Mouse (Mus musculus) embryonic facial prominence, embryonic 11.5 days (tissue): Measurements from ENCODE around the gene Prkaca. TPM values are rescaled to one million over a fixed set of nuclear protein-coding genes. Genes with fewer than 3 reads are reported as not detected.
"Not testable (repeated sequence)": the region's sequence is repeated elsewhere in the genome, so short reads cannot be mapped to it uniquely, and the experiment has no call there.

Experiments
- ATAC-seq: fragments of 200-750 bp; cut with Nextera tagmentation; replicated peaks from 2 replicates; pipeline ENCODE4 v1.8.0; 2017; ENCODE audit warnings: low read depth; ENCODE audit not compliant: insufficient number of reproducible peaks, low FRiP score, low TSS enrichment
- DNase-seq: peaks from one replicate; pipeline ENCODE4 v3.0.0-alpha.2; 2015; ENCODE audit warnings: low spot score
- H3K27ac ChIP-seq: fragments of 300-500 bp; sonication (generic); replicated peaks from 2 replicates; pipeline ENCODE4 v1.5.1; 2014; ENCODE audit warnings: mild to moderate bottlenecking, low read depth, low read length, control low read depth
- H3K27me3 ChIP-seq: fragments of 300-500 bp; sonication (generic); 2 replicates; pipeline ENCODE4 v1.6.1; 2014; ENCODE audit warnings: mild to moderate bottlenecking, low read length, moderate library complexity, mixed read lengths; ENCODE audit not compliant: control insufficient read depth, insufficient read depth
- H3K36me3 ChIP-seq: fragments of 300-500 bp; sonication (generic); replicated peaks from 2 replicates; pipeline ENCODE4 v1.6.1; 2014; ENCODE audit warnings: low read depth, mild to moderate bottlenecking, low read length, moderate library complexity, mixed read lengths; ENCODE audit not compliant: control insufficient read depth, insufficient read depth
- H3K4me1 ChIP-seq: fragments of 300-500 bp; sonication (generic); 2 replicates; pipeline ENCODE4 v1.6.1; 2014; ENCODE audit warnings: low read length, mixed read lengths; ENCODE audit not compliant: control insufficient read depth, insufficient read depth
- H3K4me2 ChIP-seq: fragments of 300-500 bp; sonication (generic); 2 replicates; pipeline ENCODE4 v1.6.1; 2014; ENCODE audit warnings: low read depth, mild to moderate bottlenecking, control low read depth, low read length, moderate library complexity
- H3K4me3 ChIP-seq: fragments of 300-500 bp; sonication (generic); 2 replicates; pipeline ENCODE4 v1.5.1; 2014; ENCODE audit warnings: low read depth, low read length, control low read depth
- H3K9ac ChIP-seq: fragments of 300-500 bp; sonication (generic); replicated peaks from 2 replicates; pipeline ENCODE4 v1.6.1; 2014; ENCODE audit warnings: mild to moderate bottlenecking, control low read depth, low read length
- H3K9me3 ChIP-seq: fragments of 300-500 bp; sonication (generic); replicated peaks from 2 replicates; pipeline ENCODE4 v1.6.1; 2016; ENCODE audit warnings: mild to moderate bottlenecking, low read length, inconsistent platforms, mixed read lengths; ENCODE audit not compliant: control insufficient read depth
- WGBS: fragments of 180-500 bp; shearing (Covaris S2); extraction: QIAGEN DNeasy Blood & Tissue Kit; methylation state at CpG from one replicate; pipeline ENCODE4 v1.1.7; 2014; 5-methylcytosine and 5-hydroxymethylcytosine counted together
- polyA plus RNA-seq: library from polyadenylated mRNA; unstranded; fragments of >200 nt; fragmentation: Nextera tagmentation; extraction: Ambion mirVana; gene quantifications from 2 replicates; pipeline ENCODE4 v1.2.1, GENCODE M21; 2014

Gene Prkaca
- polyA plus RNA-seq, 1 experiment from 2014 or later = 138 TPM

DNA sequence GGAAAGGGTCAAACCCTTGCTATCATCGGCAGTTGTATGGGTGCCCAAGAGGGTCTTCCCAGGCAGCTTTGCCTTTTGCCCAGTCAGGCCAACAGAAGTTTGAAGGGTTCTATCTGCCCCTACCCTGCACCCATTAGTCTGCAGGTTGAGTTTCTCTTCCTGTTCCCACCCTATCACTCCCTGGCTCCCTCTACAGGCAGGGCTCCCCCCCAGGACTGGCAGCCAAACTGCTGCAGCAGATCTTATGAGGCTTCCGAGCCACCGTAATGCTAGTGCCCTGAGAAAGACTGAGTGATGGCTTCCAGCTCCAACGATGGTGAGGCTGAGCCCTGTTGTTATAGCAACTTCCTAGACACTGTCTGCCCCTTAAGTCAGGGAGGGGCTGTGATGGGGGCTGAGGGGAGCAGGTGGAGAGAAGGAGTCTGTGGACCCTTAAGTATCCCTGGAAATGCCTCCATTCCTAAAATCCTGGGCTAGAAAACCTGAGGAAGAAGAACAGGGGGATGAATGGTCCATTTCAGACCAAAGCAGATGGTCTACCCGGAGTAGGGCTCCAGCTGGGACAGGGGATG is 4.1 kb downstream of the Prkaca start:
- DNase-seq (no peak), ATAC-seq (no peak)
- no peak overlapping the region for H3K4me3 ChIP-seq
- no peaks in the 10 kb centered on the region for H3K9me3 ChIP-seq
- no peaks in the 10 kb centered on the region; the same call in 1 of the 2 replicates for H3K36me3 ChIP-seq
- H3K4me2 ChIP-seq = no peak overlapping the region
- WGBS = 88% methylated on average over 5 of the region's 5 CpGs
- H3K9ac ChIP-seq = no peak overlapping the region
- peaks cover 3% of the 10 kb centered on the region for H3K4me1 ChIP-seq
- H3K27me3 ChIP-seq = no peaks in the 10 kb centered on the region
- H3K27ac ChIP-seq = no peak overlapping the region

DNA sequence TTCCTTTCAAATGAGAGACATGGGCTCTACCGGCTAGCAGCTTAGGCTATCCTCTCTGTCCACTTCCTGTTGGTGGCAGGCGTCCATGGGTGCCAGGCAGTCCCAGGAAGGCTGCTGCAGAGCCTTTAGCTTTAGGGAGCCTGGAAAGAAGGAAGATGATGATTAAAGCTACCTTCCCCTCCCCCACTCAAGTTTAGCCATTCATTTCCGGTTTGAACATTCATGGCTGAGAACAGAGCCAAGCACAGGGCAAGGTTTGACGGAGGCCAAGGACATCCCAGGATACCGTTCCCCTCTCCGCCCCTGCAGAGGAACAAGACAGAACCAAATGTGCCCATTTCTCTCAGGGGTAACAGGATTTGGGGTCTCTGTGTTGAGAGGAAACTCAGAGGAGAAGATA is 4.9 kb downstream of the Prkaca start:
- DNase-seq (no peak), ATAC-seq (no peak)
- no peak overlapping the region for H3K4me3 ChIP-seq
- H3K27ac ChIP-seq = no peak overlapping the region
- no peaks in the 10 kb centered on the region for H3K27me3 ChIP-seq
- H3K9ac ChIP-seq = no peak overlapping the region
- no peaks in the 10 kb centered on the region for H3K9me3 ChIP-seq
- 59% methylated on average over 6 of the region's 6 CpGs for WGBS
- peaks cover 5% of the 10 kb centered on the region for H3K36me3 ChIP-seq
- H3K4me2 ChIP-seq = no peak overlapping the region
- H3K4me1 ChIP-seq = peaks cover 3% of the 10 kb centered on the region

DNA sequence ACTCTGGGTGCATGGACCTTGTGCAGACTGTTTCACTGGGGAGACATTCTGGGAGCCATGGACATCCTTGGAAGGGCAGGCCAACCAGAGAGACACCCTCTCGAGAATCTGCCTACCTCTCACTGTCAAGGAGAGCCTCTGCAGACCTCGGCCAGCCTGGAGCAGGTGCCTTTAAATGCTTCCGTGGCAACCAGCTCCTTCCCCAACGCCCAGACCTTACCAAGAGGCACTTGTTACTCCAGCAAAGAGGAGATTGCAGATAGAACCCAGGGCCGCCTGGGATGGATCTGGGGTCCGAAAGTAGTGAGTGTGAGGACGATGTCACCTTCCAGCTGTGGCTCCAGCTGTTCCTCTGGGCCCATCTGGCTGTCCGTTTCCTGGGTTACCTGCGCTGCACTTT is 5.4 kb downstream of the Prkaca start:
- ATAC-seq (no peak), DNase-seq (no peak)
- no peak overlapping the region for H3K9ac ChIP-seq
- H3K27ac ChIP-seq = no peak overlapping the region
- no peaks in the 10 kb centered on the region for H3K9me3 ChIP-seq
- H3K4me2 ChIP-seq = no peak overlapping the region
- H3K4me3 ChIP-seq = no peak overlapping the region
- H3K36me3 ChIP-seq = peaks cover 5% of the 10 kb centered on the region
- peaks cover 3% of the 10 kb centered on the region for H3K4me1 ChIP-seq
- WGBS = 73% methylated on average over 9 of the region's 9 CpGs
- H3K27me3 ChIP-seq = no peaks in the 10 kb centered on the region

DNA sequence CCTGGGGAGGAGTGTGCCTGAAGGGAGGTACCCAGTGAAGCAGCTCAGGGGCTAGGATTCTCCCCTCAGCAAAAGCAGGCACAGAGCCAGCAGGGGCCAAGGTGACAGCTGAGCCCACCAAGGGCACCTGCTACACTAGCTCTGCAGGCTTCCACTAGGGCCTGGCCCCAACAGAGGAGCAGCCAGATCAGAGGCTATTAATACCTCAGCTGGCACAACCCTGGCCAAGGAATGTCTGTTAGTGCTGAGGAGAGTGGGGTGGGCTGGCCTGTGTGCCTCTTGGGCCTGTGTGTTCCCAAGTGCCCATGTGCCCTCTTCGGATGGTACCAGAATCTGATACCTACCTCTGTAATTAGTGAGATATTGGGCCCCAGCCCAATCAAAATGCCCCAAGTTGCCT is 7.5 kb downstream of the Prkaca start:
- no peak for DNase-seq
- 89% methylated on average over 1 of the region's 1 CpGs for WGBS
- H3K9me3 ChIP-seq = no peaks in the 10 kb centered on the region
- no peak overlapping the region for H3K4me2 ChIP-seq
- H3K4me3 ChIP-seq = no peak overlapping the region
- H3K9ac ChIP-seq = no peak overlapping the region
- no peaks in the 10 kb centered on the region for H3K27me3 ChIP-seq
- peaks cover 5% of the 10 kb centered on the region for H3K36me3 ChIP-seq
- no peak for ATAC-seq
- peaks cover 3% of the 10 kb centered on the region; the same call in 1 of the 2 replicates for H3K4me1 ChIP-seq
- no peak overlapping the region for H3K27ac ChIP-seq

DNA sequence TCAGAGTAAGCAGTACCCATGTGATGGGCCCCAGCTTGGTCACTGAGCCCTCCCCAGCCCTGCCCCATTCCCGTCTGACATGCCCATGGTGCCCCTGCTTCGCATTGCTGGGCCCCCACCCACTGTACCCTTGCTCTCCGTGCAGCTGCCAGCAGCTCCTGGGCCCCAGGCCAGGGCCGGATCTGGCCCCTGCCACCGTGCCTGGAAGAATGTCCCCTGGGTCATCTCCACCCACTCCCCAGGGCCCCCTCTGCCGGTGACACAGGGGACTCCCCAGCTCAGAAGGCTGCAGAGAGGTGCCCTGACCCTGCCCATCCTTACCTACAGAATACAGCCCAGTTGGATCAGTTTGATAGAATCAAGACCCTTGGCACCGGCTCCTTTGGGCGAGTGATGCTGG is 8.1 kb downstream of the Prkaca start:
- Histone ChIP-seq H3K27ac (no peak overlapping the region), H3K4me1 (peaks cover 3% of the 10 kb centered on the region; the same call in 1 of the 2 replicates), H3K9me3 (no peaks in the 10 kb centered on the region), H3K36me3 (peaks cover 5% of the 10 kb centered on the region), H3K27me3 (no peaks in the 10 kb centered on the region), H3K4me2 (no peak overlapping the region), H3K4me3 (no peak overlapping the region), H3K9ac (no peak overlapping the region)
- no peak for ATAC-seq
- DNase-seq = no peak
- 83% methylated on average over 8 of the region's 8 CpGs for WGBS

DNA sequence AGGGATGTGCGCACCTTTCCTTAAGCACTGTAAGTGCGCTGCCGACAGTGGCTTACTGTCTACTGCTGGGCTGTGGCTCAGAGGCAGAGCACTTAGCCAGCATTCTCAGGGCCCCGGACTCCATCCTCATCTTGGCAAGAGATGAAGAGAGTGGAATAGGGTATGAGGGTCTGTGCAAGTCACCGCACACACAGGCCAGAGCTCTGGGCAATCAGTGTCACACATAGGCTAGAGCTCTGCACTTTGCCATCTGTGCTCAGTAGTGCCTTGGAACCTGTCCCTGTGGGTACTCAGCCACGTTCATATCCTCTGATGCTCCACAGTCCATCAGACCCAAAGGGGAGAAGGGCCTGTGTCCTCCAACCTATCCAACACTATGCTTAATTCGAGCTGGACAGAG is 8.7 kb downstream of the Prkaca start:
- 92% methylated on average over 7 of the region's 7 CpGs for WGBS
- DNase-seq (no peak), ATAC-seq (no peak)
- H3K4me3 ChIP-seq = no peak overlapping the region
- H3K27me3 ChIP-seq = no peaks in the 10 kb centered on the region
- no peaks in the 10 kb centered on the region for H3K9me3 ChIP-seq
- no peak overlapping the region for H3K9ac ChIP-seq
- H3K4me2 ChIP-seq = no peak overlapping the region
- peaks cover 9% of the 10 kb centered on the region for H3K36me3 ChIP-seq
- no peak overlapping the region for H3K27ac ChIP-seq
- H3K4me1 ChIP-seq = peaks cover 3% of the 10 kb centered on the region; the same call in 1 of the 2 replicates

DNA sequence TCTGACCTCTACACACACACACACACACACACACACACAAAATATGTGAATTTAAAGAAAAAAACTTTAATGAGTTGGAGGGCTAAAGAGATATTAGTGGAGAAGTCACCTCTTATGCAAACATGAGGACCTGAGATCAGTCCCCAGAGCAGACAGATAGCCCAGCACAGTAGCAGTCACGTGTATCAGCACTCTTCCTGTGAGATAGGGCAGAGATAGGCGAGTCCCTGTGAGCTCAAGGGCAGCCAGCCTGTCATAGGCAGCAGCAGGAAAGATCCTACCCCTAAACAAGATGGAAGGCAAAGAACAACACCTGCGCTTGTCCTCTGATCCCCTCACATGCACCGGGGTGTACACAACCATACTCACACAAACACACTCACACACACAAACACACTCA is 9.7 kb downstream of the Prkaca start:
- H3K4me1 ChIP-seq = peaks cover 2% of the 10 kb centered on the region; the same call in 1 of the 2 replicates
- DNase-seq (no peak), ATAC-seq (no peak)
- no peak overlapping the region for H3K9ac ChIP-seq
- WGBS = 85% methylated on average over 4 of the region's 4 CpGs
- peaks cover 15% of the 10 kb centered on the region for H3K36me3 ChIP-seq
- no peaks in the 10 kb centered on the region for H3K9me3 ChIP-seq
- no peak overlapping the region for H3K4me3 ChIP-seq
- H3K4me2 ChIP-seq = no peak overlapping the region
- H3K27me3 ChIP-seq = no peaks in the 10 kb centered on the region
- H3K27ac ChIP-seq = no peak overlapping the region

DNA sequence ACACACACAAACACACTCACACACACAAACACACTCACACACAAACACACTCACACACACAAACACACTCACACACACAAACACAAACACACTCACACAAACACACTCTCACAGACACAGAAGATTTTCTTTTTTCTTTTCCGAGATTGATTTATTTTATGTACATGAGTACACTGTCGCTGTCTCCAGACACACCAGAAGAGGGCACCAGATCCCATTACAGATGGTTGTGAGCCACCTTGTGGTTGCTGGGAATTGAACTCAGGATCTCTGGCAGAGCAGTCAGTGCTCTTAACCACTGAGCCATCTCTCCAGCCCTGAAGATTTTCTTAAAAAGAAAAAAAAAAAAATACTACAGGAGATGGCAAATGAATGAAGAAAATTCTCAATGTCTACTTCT is 10.4 kb downstream of the Prkaca start:
- DNase-seq, H3K4me1 ChIP-seq, H3K9ac ChIP-seq, ATAC-seq, H3K4me3 ChIP-seq, H3K27me3 ChIP-seq, H3K4me2 ChIP-seq, H3K9me3 ChIP-seq, H3K27ac ChIP-seq: not testable (repeated sequence)
- peaks cover 15% of the 10 kb centered on the region for H3K36me3 ChIP-seq
- WGBS = 99% methylated on average over 2 of the region's 2 CpGs
